Mouse (Mus musculus) liver, embryonic 15.5 days (tissue): ENCODE results near the gene Gpm6b. TPM values are rescaled to one million over a fixed set of nuclear protein-coding genes. Genes with fewer than 3 reads are reported as not detected.

Source experiments
- ATAC-seq: fragments of 200-750 bp; cut with Nextera tagmentation; 2 replicates; pipeline ENCODE4 v1.8.0; 2017; ENCODE audit warnings: moderate number of reproducible peaks, mild to moderate bottlenecking, moderate library complexity; ENCODE audit not compliant: insufficient read depth
- H3K27ac ChIP-seq: fragments of 300-500 bp; sonication (generic); replicated peaks from 2 replicates; pipeline ENCODE4 v1.5.1; 2015; ENCODE audit warnings: mild to moderate bottlenecking, inconsistent platforms
- H3K27me3 ChIP-seq: fragments of 300-500 bp; sonication (generic); 2 replicates; pipeline ENCODE4 v1.6.1; 2015; ENCODE audit warnings: mild to moderate bottlenecking, inconsistent platforms
- H3K36me3 ChIP-seq: fragments of 300-500 bp; sonication (generic); replicated peaks from 2 replicates; pipeline ENCODE4 v1.6.1; 2015; ENCODE audit warnings: moderate library complexity, mild to moderate bottlenecking, inconsistent platforms
- H3K4me1 ChIP-seq: fragments of 300-500 bp; sonication (generic); replicated peaks from 2 replicates; pipeline ENCODE4 v1.6.1; 2015; ENCODE audit warnings: inconsistent platforms
- H3K4me2 ChIP-seq: fragments of 300-500 bp; sonication (generic); 2 replicates; pipeline ENCODE4 v1.6.1; 2015; ENCODE audit warnings: moderate library complexity, mild to moderate bottlenecking, inconsistent platforms
- H3K4me3 ChIP-seq: fragments of 300-500 bp; sonication (generic); replicated peaks from 2 replicates; pipeline ENCODE4 v1.5.1; 2015; ENCODE audit warnings: mild to moderate bottlenecking, inconsistent platforms
- H3K9ac ChIP-seq: fragments of 300-500 bp; sonication (generic); 2 replicates; pipeline ENCODE4 v1.6.1; 2015; ENCODE audit warnings: moderate library complexity, mild to moderate bottlenecking, inconsistent platforms
- H3K9me3 ChIP-seq: fragments of 300-500 bp; sonication (generic); replicated peaks from 2 replicates; pipeline ENCODE4 v1.6.1; 2016; ENCODE audit warnings: inconsistent platforms
- WGBS: fragments of 180-500 bp; shearing (Covaris S2); methylation state at CpG from one replicate; pipeline ENCODE4 v1.1.7; 2015; ENCODE audit warnings: mixed read lengths; ENCODE audit not compliant: insufficient replicate concordance; 5-methylcytosine and 5-hydroxymethylcytosine counted together
- polyA plus RNA-seq: library from polyadenylated mRNA; unstranded; fragments of >200 nt; fragmentation: Nextera tagmentation; extraction: Ambion mirVana; gene quantifications from 2 replicates; pipeline ENCODE4 v1.2.1, GENCODE M21; 2015

Gpm6b gene
- polyA plus RNA-seq, 1 experiment from 2014 or later: 2.3 TPM

DNA sequence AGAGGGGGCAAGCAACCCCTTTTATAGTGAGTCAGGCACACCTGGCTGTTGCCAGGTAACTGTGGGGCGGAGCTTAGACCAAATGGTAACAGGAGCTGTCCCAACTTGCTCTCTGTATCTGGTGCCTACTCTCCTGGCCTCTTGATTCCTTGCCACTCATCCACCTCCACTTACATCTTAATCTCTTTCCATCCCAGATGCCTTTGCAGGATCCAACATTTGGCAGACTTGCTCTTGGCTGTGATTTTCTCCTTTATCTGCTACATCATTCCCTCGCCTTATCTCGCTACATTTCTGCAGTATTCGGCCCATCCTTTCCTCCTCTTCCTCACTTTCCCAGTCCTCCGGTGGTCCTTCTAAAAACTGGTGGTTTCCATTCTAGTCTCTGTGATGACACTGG lies 99.6 kb downstream of the Gpm6b start:
- H3K4me2 ChIP-seq: no peak overlapping the region
- no peak for ATAC-seq
- H3K9me3 ChIP-seq: no peaks in the 10 kb centered on the region
- H3K4me1 ChIP-seq: no peaks in the 10 kb centered on the region
- H3K27ac ChIP-seq: no peak overlapping the region
- 76% methylated on average over 5 of the region's 5 CpGs for WGBS
- no peak overlapping the region for H3K4me3 ChIP-seq
- H3K9ac ChIP-seq: no peak overlapping the region
- no peaks in the 10 kb centered on the region for H3K36me3 ChIP-seq
- H3K27me3 ChIP-seq: no peaks in the 10 kb centered on the region; the same call in 1 of the 2 replicates

- Histone ChIP-seq H3K27ac (no peak overlapping the region), H3K4me3 (no peak overlapping the region), H3K9ac (no peak overlapping the region), H3K36me3 (no peaks in the 10 kb centered on the region), H3K4me2 (no peak overlapping the region), H3K9me3 (no peaks in the 10 kb centered on the region), H3K4me1 (no peaks in the 10 kb centered on the region), H3K27me3 (no peaks in the 10 kb centered on the region; the same call in 1 of the 2 replicates)
- 70% methylated on average over 9 of the region's 9 CpGs for WGBS
- ATAC-seq: no peak
Observed at GRCm38 (mm10) chrX:166338784-166339520, 100.2 kb downstream of the Gpm6b start.

- Histone ChIP-seq H3K36me3 (no peaks in the 10 kb centered on the region), H3K9ac (no peak overlapping the region), H3K27ac (no peak overlapping the region), H3K27me3 (no peaks in the 10 kb centered on the region; the same call in 1 of the 2 replicates), H3K4me1 (no peaks in the 10 kb centered on the region), H3K9me3 (no peaks in the 10 kb centered on the region), H3K4me3 (no peak overlapping the region), H3K4me2 (no peak overlapping the region)
- WGBS: 57% methylated on average over 4 of the region's 4 CpGs
- no peak for ATAC-seq
Observed at GRCm38 (mm10) chrX:166339911-166340310, 101.2 kb downstream of the Gpm6b start.

GRCm38 (mm10) chrX:166341795-166342194 lies 103.1 kb downstream of the Gpm6b start:
- no peak overlapping the region for H3K4me2 ChIP-seq
- no peaks in the 10 kb centered on the region for H3K27me3 ChIP-seq
- no peaks in the 10 kb centered on the region for H3K4me1 ChIP-seq
- 59% methylated on average over 6 of the region's 6 CpGs for WGBS
- H3K36me3 ChIP-seq: no peaks in the 10 kb centered on the region
- H3K9me3 ChIP-seq: no peaks in the 10 kb centered on the region
- ATAC-seq: no peak
- no peak overlapping the region for H3K4me3 ChIP-seq
- no peak overlapping the region for H3K27ac ChIP-seq
- H3K9ac ChIP-seq: no peak overlapping the region

- H3K36me3 ChIP-seq: no peaks in the 10 kb centered on the region
- no peaks in the 10 kb centered on the region for H3K4me1 ChIP-seq
- no peak overlapping the region for H3K27ac ChIP-seq
- no peaks in the 10 kb centered on the region for H3K9me3 ChIP-seq
- 31% methylated on average over 10 of the region's 10 CpGs for WGBS
- H3K4me3 ChIP-seq: no peak overlapping the region
- no peak overlapping the region for H3K4me2 ChIP-seq
- no peak for ATAC-seq
- H3K27me3 ChIP-seq: no peaks in the 10 kb centered on the region
- no peak overlapping the region for H3K9ac ChIP-seq
Observed at GRCm38 (mm10) chrX:166344228-166345015, 105.7 kb downstream of the Gpm6b start.

DNA sequence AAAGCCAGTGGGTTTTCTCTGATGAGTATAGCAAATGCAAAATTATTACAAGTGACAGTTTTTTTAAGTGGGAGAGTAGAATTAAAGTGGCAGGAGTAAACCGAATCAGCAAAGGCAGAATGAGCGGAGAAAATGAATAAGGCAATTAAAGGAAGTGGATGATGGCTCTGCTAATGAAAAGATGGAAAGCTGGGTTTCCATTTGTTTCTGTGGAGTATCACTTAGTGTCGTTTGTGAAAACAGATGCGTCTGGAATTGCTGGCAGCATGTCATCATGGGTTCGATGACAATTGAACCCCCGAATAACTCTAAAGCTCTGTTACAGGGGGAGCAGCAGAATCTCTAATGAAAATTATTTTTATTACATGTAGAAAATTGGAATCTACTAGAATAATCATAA lies 109.4 kb downstream of the Gpm6b start:
- Histone ChIP-seq H3K9ac (no peak overlapping the region), H3K4me1 (no peaks in the 10 kb centered on the region), H3K4me2 (no peak overlapping the region), H3K4me3 (no peak overlapping the region), H3K27me3 (no peaks in the 10 kb centered on the region), H3K27ac (no peak overlapping the region), H3K36me3 (no peaks in the 10 kb centered on the region), H3K9me3 (no peaks in the 10 kb centered on the region)
- 77% methylated on average over 6 of the region's 6 CpGs for WGBS
- no peak for ATAC-seq

- ATAC-seq: no peak
- no peaks in the 10 kb centered on the region for H3K27me3 ChIP-seq
- no peak overlapping the region for H3K9ac ChIP-seq
- no peak overlapping the region for H3K4me3 ChIP-seq
- H3K27ac ChIP-seq: no peak overlapping the region
- H3K9me3 ChIP-seq: no peaks in the 10 kb centered on the region
- WGBS: 71% methylated on average over 4 of the region's 4 CpGs
- no peaks in the 10 kb centered on the region for H3K36me3 ChIP-seq
- no peaks in the 10 kb centered on the region for H3K4me1 ChIP-seq
- no peak overlapping the region for H3K4me2 ChIP-seq
Observed at GRCm38 (mm10) chrX:166348634-166349033, 109.9 kb downstream of the Gpm6b start.

DNA sequence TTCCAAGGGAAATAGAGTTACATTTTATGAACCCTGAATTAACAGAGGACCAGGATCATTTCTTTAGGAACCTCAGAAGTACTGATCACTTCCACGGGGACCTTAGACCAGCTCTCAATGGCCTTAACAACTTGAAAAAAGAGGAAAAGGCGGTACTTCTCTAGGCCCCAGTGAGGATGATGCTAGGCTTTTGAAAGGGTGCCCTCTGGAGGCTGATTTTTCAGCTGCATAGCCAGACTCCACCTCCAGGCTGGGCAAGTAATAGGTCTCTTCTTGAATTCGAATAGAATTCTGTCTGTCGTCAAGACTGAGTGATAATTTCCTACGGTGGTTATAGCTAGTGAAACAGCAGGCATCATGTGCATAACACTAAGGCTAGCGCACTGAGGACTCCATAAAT lies 113.1 kb downstream of the Gpm6b start:
- Histone ChIP-seq H3K27me3 (no peaks in the 10 kb centered on the region), H3K9ac (no peak overlapping the region), H3K36me3 (no peaks in the 10 kb centered on the region), H3K4me3 (no peak overlapping the region), H3K9me3 (no peaks in the 10 kb centered on the region), H3K27ac (no peak overlapping the region), H3K4me2 (no peak overlapping the region), H3K4me1 (no peaks in the 10 kb centered on the region)
- ATAC-seq: no peak
- WGBS: 19% methylated on average over 6 of the region's 6 CpGs

DNA sequence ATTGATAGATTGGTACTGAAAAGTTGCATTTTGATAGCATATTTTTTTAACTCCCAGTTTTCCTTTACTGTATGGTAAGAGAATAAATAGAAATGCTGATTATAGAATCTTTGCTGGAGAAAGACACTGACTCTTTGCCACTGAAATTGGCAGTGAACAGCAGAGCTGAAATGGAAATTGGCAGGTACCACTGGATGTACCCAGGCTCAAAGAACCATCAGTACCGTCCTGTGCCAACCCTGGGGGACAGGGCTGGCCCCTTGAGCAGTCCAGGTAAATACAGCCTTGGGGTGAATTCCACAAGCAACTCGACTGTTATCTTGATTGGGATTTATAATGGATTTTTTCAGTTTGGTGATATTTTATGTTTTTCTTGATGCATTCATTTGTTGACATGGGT lies 114.7 kb downstream of the Gpm6b start:
- WGBS: 39% methylated on average over 2 of the region's 2 CpGs
- no peak overlapping the region for H3K9ac ChIP-seq
- H3K4me2 ChIP-seq: no peak overlapping the region
- no peak overlapping the region for H3K27ac ChIP-seq
- H3K4me1 ChIP-seq: no peaks in the 10 kb centered on the region
- no peaks in the 10 kb centered on the region for H3K36me3 ChIP-seq
- H3K27me3 ChIP-seq: no peaks in the 10 kb centered on the region
- ATAC-seq: no peak
- no peak overlapping the region for H3K4me3 ChIP-seq
- no peaks in the 10 kb centered on the region for H3K9me3 ChIP-seq

DNA sequence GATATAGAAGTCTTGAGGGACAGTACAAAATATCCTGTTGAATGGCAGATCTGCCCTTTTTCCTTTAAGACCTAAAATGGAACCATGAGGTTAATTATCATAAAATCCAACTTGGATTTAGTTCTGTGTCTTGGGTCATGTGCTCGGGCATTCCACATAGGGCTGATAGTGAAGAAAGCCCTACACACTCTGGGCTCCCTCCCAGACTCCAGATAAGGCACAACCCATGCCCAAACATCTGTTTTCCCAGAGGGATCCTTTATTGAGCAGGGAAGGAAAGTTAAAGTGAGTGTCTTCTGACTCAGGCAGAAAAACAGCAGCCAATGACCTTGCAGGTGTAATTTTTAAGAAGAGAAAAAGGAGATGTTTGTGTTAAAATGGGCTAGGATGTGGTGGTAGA lies 116.2 kb downstream of the Gpm6b start:
- H3K4me1 ChIP-seq: no peaks in the 10 kb centered on the region
- H3K4me3 ChIP-seq: no peak overlapping the region
- H3K27ac ChIP-seq: no peak overlapping the region
- H3K27me3 ChIP-seq: no peaks in the 10 kb centered on the region
- 29% methylated on average over 1 of the region's 1 CpGs for WGBS
- no peak overlapping the region for H3K9ac ChIP-seq
- no peaks in the 10 kb centered on the region for H3K9me3 ChIP-seq
- no peak for ATAC-seq
- H3K4me2 ChIP-seq: no peak overlapping the region
- H3K36me3 ChIP-seq: no peaks in the 10 kb centered on the region

GRCm38 (mm10) chrX:166356276-166356675 lies 117.6 kb downstream of the Gpm6b start:
- Histone ChIP-seq H3K4me1 (no peaks in the 10 kb centered on the region), H3K36me3 (no peaks in the 10 kb centered on the region), H3K4me3 (no peak overlapping the region), H3K9ac (no peak overlapping the region), H3K27ac (no peak overlapping the region), H3K27me3 (no peaks in the 10 kb centered on the region), H3K9me3 (no peaks in the 10 kb centered on the region), H3K4me2 (no peak overlapping the region)
- WGBS: 66% methylated on average over 3 of the region's 3 CpGs
- ATAC-seq: no peak
